Mouse (Mus musculus) CD4-positive naive resting alpha-beta T cell, adult 76 days (primary cell): Measurements from ENCODE around the gene Tecrl. TPM values are rescaled to one million over a fixed set of nuclear protein-coding genes. Genes with fewer than 3 reads are reported as not detected.

Source experiments
- total RNA-seq: library from RNA; stranded (reverse); gene quantifications from one replicate; pipeline ENCODE4 v1.2.4, GENCODE M21; 2023

The Tecrl gene
- total RNA-seq = not detected

GRCm38 (mm10) chr5:83354846-83355561 is at the start of gene Tecrl:
Tecrl (minus strand) TSS chr5:83355195.

